Mouse (Mus musculus): Measurements from ENCODE around the gene Crybg1.

Crybg1 gene

DNA sequence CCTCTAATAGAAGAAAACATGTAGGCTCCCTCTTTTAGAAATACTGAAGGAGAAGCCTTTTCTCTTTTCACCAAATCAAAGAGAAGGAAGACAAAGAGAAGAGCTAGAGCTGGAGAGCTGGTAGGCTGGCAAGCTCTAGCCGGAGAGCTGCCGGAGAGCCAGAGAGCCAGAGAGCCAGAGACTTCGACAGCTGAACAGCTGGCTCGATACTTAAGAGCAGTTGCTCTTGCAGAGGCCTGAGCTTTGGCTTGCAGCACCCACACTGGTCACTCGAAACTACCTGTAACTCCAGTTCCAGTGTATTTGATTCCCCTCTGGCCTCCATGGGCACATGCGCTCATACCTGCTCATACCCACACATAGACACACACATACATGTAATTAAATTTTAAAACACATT is 68.3 kb downstream of the Crybg1 start:
- DNase-seq, result no peak

DNA sequence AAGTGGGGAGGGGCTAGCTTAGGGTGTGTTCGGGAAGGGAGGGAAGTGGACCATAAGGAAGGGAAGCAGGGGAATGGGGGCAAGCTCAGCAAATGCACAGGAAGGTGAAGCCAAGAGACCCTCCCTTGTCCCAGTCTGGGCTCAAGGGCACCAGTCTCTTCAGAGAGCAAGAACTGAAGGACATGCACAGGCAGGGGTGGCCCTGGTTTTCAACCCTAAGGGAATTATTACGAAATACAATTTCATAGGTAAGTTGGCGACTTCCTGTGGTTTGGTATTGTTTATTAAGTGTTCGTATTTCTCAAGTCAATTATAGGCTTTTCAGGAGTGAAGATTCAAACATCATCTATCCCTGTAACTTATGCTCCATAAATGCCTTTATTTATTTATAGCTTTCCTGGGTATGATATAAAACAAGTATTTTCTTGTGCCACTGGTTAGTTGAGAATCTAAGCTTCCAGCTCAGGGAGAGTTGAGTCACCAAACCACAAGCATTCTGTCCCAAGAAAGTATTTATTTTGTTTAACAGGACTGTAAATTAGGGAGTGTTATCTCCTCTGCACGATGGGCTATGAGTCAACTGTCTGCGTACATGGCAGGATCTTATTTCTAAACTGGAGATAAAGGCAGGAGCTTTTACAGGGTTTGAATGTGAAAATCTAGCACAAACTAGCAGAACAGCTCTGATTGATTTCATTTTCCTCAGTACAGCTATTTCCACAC is 69.7 kb downstream of the Crybg1 start:
- no peak for DNase-seq

DNA sequence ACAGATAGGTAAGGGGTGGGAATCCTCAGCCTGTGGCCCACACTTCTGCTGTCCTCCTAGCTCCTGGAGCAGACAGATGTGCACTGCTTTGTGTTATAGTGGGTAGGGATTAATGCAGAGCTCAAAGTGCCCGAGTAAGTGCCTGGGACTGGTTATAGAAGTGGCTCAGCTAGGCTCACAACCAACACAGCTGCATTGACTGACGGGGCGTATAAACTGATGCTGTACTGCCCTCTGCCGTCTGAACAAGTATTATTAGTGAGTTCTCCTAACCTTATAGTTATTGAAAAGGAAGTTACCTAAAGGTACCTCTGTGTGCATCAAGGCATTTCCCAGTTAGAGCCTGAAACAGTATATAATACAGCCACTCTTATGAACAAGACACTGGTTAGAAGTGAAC is 77.6 kb downstream of the Crybg1 start:
- DNase-seq, result peak; percentile 46

DNA sequence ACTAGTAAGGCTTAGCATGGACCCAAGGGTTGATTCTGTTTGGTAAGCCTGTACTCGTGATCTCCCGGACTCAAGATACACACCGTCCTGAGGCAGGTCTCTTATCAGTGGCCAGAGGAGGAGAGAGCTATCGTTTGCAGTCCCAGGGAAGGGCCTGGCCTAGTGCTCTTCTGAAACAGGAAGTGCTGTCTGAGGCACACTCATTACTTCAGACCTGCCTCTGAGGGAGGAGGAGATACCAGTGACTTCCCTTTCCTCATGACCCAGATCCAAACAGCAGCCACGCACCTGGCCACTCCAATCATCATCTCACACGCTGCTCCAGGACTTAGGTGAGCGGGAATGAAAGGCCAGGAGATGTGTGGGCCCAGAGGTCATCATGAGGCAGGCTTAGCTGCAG is 79.5 kb downstream of the Crybg1 start:
- DNase-seq, result no peak

DNA sequence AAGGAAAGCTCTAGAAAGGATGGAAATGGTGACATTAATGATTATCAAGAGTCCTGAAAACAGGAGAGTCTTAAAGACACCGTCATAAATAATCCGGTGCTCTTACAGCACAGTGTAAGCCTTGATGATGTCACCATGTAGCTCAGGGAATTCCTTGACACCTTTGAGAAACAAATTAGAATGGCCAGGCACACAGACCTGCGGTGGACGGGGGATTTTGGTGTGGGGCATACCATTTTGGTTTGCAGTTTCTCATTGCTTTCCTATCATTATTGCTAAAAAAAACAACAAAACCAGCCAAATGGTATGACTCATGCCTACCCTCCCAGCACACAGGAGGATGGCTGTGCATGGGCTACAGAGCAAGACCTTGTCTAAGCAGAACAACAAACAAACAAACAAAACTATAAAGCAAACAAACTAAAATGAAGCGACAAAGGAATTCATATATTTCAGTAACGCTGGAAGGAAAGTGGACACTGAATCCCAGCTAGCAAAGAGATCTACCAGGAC is 82.7 kb downstream of the Crybg1 start:
- no peak for DNase-seq

DNA sequence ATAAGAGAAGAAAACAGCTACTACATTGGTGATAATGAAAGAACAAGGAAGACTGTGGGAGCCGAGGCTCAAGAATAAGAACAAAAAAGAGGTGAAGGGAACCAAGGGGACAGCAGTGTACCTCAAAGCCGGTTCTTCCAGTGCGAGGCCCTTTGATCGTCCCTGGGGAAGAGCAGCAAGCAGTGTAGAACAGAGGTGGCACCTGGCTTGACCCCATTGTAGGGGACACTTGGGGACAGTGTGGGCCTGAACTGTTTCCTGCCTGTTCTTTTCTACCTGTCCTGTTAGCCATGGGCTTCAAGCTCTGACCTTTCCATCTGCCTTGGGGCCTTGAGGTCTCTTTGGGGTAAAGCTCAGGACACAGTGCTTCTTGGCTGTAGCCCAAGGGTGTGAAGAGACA is 85.7 kb downstream of the Crybg1 start:
- DNase-seq, result no peak

DNA sequence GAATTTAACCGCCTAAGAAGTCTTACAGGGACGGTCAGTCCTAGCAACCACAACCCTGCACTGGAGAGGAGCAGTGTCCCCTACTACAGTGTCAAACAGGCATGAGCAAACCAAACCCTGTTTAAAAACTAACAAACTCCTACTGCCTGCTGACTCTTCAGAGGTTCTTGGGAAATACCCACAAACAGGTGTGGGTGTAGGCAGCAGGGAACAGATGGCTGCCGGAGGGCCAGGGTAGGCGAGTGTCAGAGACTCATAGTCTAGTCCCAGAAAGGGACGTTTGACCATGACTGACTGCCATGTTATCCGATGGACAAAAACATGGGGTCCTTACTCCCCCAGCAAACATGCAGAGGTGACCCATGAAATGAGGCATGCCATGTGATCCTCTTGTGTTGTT is 97.7 kb downstream of the Crybg1 start:
- no peak for DNase-seq

DNA sequence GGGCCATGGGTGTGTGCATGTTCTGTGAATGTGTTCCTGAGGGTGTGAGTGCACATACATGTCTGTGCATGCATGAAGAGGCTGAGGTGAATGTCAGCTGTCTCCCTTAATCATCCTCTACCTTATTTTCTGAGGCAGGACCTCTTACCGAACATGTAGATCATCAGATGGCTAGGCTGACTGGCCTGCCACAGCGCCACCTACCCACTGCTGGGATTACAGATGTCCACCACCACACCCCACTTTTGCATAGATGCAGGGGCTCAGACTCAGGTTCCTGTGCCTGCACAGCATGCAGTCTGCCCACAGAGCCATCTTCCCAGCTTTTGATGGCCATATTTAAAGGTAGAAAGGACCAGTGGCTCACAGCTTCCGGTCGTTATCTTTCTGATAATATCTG is 103.9 kb downstream of the Crybg1 start:
- no peak for DNase-seq

DNA sequence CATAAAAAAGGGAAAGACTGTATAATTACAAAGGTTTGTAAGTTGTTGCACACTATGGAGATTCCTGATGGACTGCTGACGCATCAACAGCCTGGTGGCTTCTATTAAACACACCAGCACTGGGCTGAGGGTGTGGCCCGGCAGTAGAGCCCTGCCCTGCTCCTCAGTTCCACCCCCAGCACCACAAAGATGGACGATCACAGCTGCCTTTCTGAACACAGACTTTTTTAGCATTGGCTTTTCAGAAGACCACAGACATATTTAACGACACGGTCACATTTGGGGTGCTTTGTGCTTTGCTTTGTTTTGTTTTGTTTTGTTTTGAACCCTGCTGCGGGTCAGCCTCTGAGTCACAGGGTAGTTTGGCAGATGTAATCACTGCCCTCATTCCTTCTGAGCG is 105.0 kb downstream of the Crybg1 start:
- no peak for DNase-seq

DNA sequence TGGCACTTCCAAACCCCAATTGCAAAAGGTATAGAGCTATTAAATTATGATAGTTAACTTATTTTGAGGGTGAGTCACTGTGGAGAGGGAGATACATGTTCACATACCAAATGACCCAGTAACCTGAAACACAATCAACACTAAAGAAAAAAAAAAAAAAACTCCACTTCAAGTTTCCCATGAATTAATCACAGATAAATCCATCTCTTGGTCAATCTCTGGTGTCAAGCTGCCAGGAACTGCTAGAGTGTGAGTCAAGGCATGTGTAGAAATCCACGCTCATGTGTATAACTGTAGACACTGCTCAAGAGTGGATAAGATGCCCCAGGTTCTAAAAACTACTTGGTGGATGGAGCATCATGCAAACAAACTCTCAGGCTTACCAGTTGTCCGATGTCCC is 109.5 kb downstream of the Crybg1 start:
- DNase-seq, result no peak

DNA sequence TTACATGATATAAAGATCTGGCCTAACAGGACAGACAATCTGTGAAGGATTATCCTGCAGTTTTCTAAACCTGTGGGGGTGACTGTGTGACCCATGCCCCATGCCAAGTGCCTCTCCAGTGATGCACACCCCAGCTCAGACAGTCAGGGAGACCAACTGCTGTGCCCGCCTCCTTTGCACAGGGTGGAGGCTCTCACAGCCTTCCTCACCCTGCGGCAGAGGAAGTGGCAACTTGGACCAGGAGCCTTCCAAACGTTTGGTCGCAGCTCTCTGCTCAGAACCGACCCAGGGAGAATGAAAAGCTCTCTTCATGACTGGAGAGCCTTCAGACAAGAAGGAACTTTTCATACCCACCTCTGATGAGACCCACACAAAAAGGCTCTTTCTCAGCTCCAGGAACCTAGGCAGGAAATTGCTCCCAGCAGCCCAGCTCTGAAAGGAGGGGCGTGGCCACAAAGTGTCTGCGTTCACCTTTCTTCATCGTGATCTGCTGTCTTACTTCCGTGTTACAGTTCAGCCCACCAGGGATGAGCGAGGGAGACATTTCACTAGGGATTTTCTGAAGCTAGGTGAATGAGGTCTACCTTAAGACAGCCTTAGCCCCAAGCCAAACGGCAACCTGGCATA is 110.6 kb downstream of the Crybg1 start:
- no peak for DNase-seq

DNA sequence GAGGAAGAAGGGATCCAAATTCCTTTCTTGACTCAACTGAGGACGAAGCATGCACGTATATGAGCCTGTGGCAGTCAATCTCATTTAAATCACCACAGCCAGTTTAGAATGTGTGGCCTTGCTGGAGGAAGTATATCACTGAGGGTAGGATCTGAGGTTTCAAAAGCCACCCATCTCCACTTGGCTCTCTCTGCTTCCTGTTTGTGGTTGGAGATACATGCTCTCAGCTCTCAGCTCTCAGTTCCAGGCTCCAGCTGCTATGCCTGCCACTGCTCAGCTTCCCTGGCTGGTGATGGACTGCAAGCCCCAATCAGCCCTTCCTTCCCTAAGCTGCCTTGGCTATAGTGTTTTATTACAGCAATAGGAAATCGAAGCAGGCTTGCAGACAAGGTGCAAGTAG is 119.1 kb downstream of the Crybg1 start:
- DNase-seq, result no peak

DNA sequence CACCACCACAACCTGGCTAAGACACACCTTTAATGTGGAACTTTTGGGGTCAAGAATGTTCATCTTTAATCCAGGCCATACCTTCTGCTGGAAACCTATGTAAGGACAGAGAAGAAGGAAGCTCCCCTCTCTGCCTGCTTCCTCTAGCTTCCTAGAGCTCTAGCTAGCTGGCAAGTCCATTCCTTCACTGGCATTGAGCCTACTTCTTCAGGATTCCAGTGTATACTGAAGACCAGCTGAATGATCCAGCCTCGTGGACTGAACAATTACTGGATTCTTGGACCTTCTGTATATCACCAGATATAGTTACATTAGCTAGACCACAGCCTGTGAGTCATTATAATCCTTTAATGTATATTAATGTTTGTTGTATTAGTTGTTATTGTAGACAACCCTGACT is 121.4 kb downstream of the Crybg1 start:
- DNase-seq, result no peak

DNA sequence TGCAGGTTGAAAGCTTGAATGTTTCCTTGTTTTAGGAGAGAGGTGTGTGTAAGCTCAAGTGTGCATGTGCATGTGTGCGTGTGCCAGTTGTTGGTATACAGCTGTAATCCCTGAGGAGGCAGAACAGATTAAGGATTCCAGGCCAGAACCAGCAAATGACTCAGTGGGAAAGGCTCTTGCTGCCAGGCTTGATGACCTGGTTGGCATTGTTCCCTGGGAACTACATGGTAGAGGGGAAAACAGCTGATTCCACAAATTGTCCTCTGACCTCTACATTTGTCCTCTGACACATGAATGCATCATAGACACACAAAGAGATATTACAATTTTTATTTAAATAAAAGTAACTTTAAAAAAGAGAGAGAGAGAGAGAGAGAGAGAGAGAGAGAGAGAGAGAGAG is 122.5 kb downstream of the Crybg1 start:
- DNase-seq, result no peak

DNA sequence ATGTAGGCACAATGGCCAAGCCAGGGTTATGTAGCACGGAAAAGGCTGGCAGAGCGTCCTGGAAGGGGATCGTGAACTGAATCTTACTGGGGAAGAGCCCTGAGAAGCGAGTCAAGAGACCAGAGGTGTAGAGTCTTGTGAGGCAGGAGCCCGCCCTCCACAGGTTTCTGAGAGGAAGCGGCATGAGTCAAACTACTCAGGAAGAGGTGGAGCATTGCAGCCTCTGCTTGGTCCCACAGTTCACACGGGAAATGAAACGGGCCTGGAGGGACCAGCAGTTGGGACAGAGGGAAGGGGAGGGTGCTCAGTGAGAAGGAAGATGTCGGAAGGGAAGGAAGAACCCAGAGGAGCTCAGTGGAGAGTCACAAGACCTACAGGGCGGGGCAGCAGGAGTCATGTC is 123.9 kb downstream of the Crybg1 start:
- DNase-seq, result no peak

DNA sequence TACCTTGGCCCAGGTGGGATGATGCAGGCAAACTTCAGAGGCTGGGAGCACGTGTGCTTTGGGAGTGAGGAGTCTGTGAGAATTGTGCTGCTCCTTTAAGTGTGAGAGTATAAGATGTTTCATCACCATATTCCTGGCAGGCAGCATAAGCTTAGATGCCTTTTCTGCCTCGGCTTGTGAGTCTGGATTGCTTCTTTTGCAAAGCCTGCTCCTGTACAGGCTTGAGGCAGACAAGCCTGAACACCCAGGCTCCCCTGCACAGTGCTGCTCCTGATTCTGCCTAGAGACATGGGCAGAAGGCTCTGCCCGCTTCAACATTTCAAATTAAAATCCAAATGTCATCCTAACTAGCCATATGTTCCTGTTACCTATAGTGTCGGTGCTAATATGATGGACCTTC is 128.5 kb downstream of the Crybg1 start:
- no peak for DNase-seq

DNA sequence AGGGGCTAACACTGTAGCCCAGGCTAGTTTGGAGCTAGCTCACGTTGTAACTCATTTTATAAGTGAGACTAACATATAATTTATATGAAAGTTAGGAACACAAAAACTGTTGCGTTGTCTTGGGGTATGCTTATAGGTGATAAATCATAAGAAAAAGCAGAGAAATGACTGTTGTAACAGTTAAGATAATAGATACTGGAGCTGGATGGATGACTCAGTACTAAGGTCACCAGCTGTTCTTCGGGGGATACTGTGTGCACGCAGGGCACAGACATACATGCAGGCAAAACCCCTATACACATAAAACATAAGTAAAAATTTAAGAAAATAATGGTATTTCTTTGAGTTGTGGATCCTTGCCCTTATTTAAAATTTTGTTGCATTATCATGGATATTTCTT is 130.1 kb downstream of the Crybg1 start:
- no peak for DNase-seq

DNA sequence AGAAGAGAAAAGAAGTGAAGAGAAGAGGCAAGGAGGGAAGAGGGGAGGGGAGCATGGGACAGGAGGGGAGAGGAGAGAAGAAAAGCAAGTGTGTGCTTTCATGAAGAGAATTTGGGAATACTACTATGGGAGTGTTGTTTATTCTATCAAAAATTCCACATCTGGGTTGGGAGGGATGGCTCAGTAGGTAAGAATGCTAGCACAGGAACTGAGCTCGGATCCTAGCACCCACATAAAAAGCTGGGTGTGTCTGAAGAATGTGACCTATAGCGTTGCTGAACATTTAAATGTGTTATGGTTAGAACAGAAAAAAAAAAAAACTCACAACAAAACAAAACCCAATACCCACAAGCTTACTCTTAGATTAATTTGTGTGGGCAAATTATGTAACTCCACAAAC is 133.0 kb downstream of the Crybg1 start:
- no peak for DNase-seq

DNA sequence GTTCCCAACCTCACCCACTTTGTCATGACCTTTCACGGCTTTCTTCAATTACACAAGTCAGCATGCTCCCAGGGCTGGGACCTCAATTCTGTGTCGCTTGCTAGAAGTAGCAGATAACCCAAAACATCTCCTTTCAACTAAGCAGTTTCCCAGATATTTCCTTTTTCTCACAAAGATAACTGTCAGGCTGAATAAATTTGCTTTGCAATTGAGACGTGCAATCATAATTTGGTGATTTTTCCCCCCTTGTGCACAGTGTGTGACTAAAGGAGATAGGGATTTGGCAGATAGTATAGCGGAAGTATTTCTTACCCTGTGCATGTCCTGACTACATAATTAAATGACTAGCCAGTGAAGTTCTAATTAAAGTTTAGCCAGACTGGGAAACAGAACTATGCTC is 134.8 kb downstream of the Crybg1 start:
- no peak for DNase-seq

DNA sequence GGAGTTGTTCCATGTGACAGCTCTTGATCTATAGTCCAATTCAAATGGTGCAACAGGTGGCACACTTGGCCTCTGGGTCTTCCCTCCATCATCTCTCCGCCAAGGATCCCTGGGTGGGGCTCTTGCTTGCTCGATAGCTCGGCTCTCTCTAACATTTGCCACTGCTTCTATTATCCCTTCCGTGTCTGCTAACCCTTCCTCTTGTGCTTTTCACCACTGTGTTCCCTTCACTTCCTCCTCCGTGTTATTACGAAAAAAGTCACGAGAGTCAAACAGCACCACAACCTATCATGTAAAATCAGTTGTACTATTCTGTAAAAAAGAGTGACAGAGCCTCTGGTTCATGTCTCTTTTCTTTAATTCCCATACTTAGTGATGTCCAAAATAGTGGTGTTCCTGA is 137.2 kb downstream of the Crybg1 start:
- DNase-seq, result no peak

DNA sequence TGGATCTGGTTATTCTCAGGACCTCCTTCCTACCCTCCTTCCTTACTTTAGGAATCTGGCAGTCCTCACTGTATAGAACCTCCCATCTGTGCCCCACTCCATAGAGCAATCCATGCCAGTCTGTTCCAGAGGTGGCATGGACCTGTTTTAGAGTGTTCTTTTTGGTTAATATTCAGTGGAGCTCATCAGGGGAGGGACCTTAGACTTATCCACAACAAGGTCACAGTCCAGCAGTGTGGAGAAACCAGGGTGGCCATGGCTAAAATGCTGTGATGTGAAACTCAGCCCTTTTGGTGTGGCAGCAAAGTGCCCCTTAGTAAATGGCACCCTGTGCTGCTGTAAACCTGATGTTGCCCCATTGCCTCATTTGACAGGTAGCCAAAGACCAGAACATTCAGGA is 139.8 kb downstream of the Crybg1 start:
- no peak for DNase-seq

DNA sequence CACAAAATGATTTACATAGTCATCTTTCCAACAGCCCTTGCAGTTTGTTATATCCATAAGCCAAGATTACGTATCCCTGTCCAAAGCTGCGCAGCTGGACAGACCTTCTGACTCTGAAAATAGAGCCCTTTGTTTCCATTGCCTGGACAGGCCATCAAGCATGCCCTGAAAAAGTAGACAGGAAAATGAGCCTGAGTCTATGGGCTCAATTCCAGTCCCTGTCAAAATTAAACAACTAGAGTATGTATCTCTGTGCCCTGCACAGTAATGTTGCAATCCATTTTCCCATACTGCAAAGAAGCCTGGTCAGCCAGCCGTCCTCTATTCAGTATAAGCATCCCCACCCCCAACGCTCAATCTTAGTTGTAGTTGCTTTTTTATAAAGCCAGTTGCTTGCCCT is 141.8 kb downstream of the Crybg1 start:
- no peak for DNase-seq

DNA sequence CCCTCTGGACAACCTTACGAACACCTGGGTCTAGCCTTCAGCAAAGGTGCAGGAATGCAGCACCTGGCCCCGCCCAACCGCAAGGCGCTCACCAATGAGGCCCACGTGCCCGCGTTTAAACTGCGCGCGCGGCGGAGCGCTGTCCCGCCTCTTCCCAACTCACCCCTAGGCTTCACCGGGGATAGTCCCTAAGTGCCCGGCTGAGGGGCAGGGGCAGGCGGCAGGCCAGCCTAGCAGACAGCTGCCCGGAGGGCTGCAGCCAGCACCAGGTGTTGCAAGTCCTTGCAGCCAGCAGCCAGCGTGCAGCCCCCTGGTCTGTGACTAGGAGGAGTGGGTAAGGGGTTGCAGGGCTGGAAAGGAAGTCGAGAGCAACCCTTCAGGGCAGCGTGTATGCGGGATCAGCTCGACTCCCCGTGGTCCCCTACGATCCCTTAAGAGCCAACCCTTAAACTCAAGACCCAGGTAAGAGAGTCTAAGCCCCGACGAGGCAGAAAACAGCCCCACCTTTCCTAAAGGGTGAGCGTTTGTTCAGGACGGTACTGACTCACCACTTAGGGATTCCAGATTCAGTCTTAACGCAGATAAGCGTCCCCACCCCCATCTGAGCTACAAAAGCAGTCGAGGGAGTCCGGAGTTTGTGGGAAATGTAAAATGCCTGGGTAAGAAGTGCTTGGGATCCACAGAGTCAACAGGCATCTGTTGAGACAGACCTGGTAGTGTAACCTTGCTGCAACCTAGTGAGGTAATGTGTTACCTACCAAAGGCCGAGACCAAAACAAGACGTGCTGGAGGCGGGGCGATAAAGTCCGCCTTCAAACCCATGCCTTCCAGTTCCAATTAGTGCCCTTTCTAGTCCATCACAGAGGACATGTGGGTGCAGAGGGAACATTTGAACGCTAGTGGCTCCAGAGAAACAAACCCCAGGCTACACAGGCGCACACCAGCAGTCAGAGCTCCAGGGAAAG is 142.7 kb downstream of the Crybg1 start:
- peak; percentile 11 for DNase-seq
